Mouse (Mus musculus) MEL (cell line): ENCODE results near the gene 2010300C02Rik.

Experiments used
- CTCF ChIP-seq, 3 experiments: IDR thresholded peaks in 2 of 3; conservative IDR thresholded peaks in 1 of 3; 2 replicates each; pipeline ENCODE4 v1.5.1; 2011 to 2012; ENCODE audit warnings: low read length in 3 of 3, low read depth in 2 of 3, mild to moderate bottlenecking in 2 of 3, improper control_type of control experiment in 1 of 3, inconsistent platforms in 1 of 3, mixed read lengths in 1 of 3, moderate library complexity in 1 of 3; ENCODE audit not compliant: control insufficient read depth in 1 of 3, insufficient read depth in 1 of 3, poor library complexity in 1 of 3, severe bottlenecking in 1 of 3
- GATA1 ChIP-seq: IDR thresholded peaks from 2 replicates; pipeline ENCODE4 v1.6.1; 2011; ENCODE audit warnings: low read depth, low read length, improper control_type of control experiment
- POLR2AphosphoS5 ChIP-seq: IDR thresholded peaks from 2 replicates; pipeline ENCODE4 v1.6.1; 2012; ENCODE audit warnings: low read depth, borderline replicate concordance, mild to moderate bottlenecking, inconsistent platforms, low read length, moderate library complexity, mixed read lengths
- ZKSCAN1 ChIP-seq: IDR thresholded peaks from 2 replicates; pipeline ENCODE4 v1.6.1; 2012; ENCODE audit warnings: low read depth, mild to moderate bottlenecking, inconsistent platforms, low read length, improper control_type of control experiment, moderate library complexity
- ZMIZ1 ChIP-seq: IDR thresholded peaks from 2 replicates; pipeline ENCODE4 v1.6.1; 2012; ENCODE audit warnings: low read depth, mild to moderate bottlenecking, inconsistent platforms, low read length, improper control_type of control experiment, moderate library complexity

DNA sequence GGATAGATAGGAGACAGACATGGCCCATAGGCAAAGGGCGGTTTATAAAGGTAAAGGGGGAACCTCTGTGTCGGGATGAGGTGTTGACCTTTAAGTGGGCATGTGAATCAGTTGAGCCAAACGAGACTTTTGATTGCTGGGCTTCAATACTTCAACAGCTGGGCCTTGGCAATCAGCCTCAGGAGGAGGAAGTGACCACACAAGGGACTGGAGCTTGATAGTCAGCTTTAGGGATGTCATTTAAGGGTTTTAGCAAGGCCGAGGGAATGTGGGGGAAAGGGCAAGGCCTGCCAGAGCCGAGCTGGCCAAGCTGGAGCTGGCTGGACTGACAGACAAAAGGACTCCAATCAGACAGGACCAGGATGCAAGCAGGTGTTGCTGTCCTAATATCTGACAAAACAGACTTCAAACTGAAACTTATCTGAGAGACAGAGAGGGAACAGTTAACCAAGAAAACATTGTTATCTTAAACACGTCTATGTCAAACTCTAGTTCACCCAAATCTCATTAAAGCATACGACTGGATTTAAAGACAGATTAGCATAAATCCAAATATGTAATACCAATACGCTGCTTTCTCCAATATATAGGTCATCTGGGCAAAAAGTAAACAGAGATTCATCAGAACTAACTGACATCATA is 20.4 kb upstream of the 2010300C02Rik start:
- peak; percentile 69 for TF ChIP-seq GATA1
- TF ChIP-seq POLR2AphosphoS5 = no peak
- no peak for TF ChIP-seq ZMIZ1
- TF ChIP-seq ZKSCAN1 = no peak
- no peak for TF ChIP-seq CTCF (IDR thresholded peaks at IDR 0.05 in 2 of 3, conservative IDR thresholded peaks at IDR 0.05 in 1 of 3; ENCODE audit: control insufficient read depth in 1 of 3, insufficient read depth in 1 of 3, low read depth in 2 of 3, low read length in 3 of 3, poor library complexity in 1 of 3, severe bottlenecking in 1 of 3)
